Mouse (Mus musculus) heart, embryonic 13.5 days (tissue): ENCODE measurements around the gene Npas4. TPM values are rescaled to one million over a fixed set of nuclear protein-coding genes. Genes with fewer than 3 reads are reported as not detected.
A peak's percentile ranks its signal among the peaks of the same experiment; 100 is the strongest.
"Not testable (repeated sequence)": the region's sequence is repeated elsewhere in the genome, so short reads cannot be mapped to it uniquely, and the experiment has no call there.

Experiments
- ATAC-seq: fragments of 200-750 bp; cut with Nextera tagmentation; 2 replicates; pipeline ENCODE4 v1.8.0; 2017; ENCODE audit warnings: moderate TSS enrichment; ENCODE audit not compliant: insufficient number of reproducible peaks, low FRiP score, low TSS enrichment; ENCODE audit errors: extremely low read depth
- H3K27ac ChIP-seq: fragments of 300-500 bp; sonication (generic); replicated peaks from 2 replicates; pipeline ENCODE4 v1.5.1; 2015; ENCODE audit warnings: moderate library complexity, mild to moderate bottlenecking, inconsistent platforms
- H3K27me3 ChIP-seq: fragments of 300-500 bp; sonication (generic); replicated peaks from 2 replicates; pipeline ENCODE4 v1.6.1; 2015; ENCODE audit warnings: mild to moderate bottlenecking, inconsistent platforms
- H3K36me3 ChIP-seq: fragments of 300-500 bp; sonication (generic); 2 replicates; pipeline ENCODE4 v1.6.1; 2015; ENCODE audit warnings: mild to moderate bottlenecking, inconsistent platforms
- H3K4me1 ChIP-seq: fragments of 300-500 bp; sonication (generic); 2 replicates; pipeline ENCODE4 v1.6.1; 2015; ENCODE audit warnings: inconsistent platforms
- H3K4me2 ChIP-seq: fragments of 300-500 bp; sonication (generic); 2 replicates; pipeline ENCODE4 v1.6.1; 2015; ENCODE audit warnings: inconsistent platforms, mild to moderate bottlenecking, moderate library complexity
- H3K4me3 ChIP-seq: fragments of 300-500 bp; sonication (generic); 2 replicates; pipeline ENCODE4 v1.5.1; 2015; ENCODE audit warnings: moderate library complexity, mild to moderate bottlenecking, inconsistent platforms
- H3K9ac ChIP-seq: fragments of 300-500 bp; sonication (generic); 2 replicates; pipeline ENCODE4 v1.6.1; 2015; ENCODE audit warnings: inconsistent platforms, mild to moderate bottlenecking, moderate library complexity
- H3K9me3 ChIP-seq: fragments of 300-500 bp; sonication (generic); 2 replicates; pipeline ENCODE4 v1.6.1; 2016; ENCODE audit warnings: inconsistent platforms
- WGBS: fragments of 180-500 bp; shearing (Covaris S2); methylation state at CpG from one replicate; pipeline ENCODE4 v1.1.7; 2015; ENCODE audit warnings: mixed read lengths; 5-methylcytosine and 5-hydroxymethylcytosine counted together
- polyA plus RNA-seq: library from polyadenylated mRNA; unstranded; fragments of >200 nt; fragmentation: Nextera tagmentation; extraction: Ambion mirVana; gene quantifications from 2 replicates; pipeline ENCODE4 v1.2.1, GENCODE M21; 2015

The Npas4 gene
- polyA plus RNA-seq, 1 experiment from 2014 or later, result 0.09 TPM

- Histone ChIP-seq H3K27me3 (peaks cover 54% of the 10 kb centered on the region), H3K9ac (no peak overlapping the region), H3K4me1 (peaks cover 51% of the 10 kb centered on the region), H3K27ac (peak overlapping the region; percentile 73), H3K4me3 (0 out of 2 replicates have a peak overlapping the region, but pooled peaks have one; percentile 3), H3K9me3 (no peaks in the 10 kb centered on the region), H3K36me3 (no peaks in the 10 kb centered on the region), H3K4me2 (peak overlapping the region; percentile 48)
- ATAC-seq, result no peak
- WGBS, result 13% methylated on average over 8 of the region's 8 CpGs
Observed at GRCm38 (mm10) chr19:4992371-4992770, 2.3 kb upstream of the Npas4 start.

GRCm38 (mm10) chr19:4990716-4991115, 600 bp upstream of the Npas4 start:
- H3K4me3 ChIP-seq, result peak overlapping the region; percentile 27
- no peak for ATAC-seq
- H3K9me3 ChIP-seq, result no peaks in the 10 kb centered on the region
- no peak overlapping the region for H3K9ac ChIP-seq
- peaks cover 6% of the 10 kb centered on the region; the same call in 1 of the 2 replicates for H3K36me3 ChIP-seq
- 1% methylated on average over 19 of the region's 22 CpGs for WGBS
- no peak overlapping the region for H3K27ac ChIP-seq
- H3K4me1 ChIP-seq, result peaks cover 51% of the 10 kb centered on the region
- H3K4me2 ChIP-seq, result peak overlapping the region; percentile 62
- H3K27me3 ChIP-seq, result peaks cover 62% of the 10 kb centered on the region

- peaks cover 48% of the 10 kb centered on the region for H3K4me1 ChIP-seq
- H3K9me3 ChIP-seq, result no peaks in the 10 kb centered on the region
- no peak overlapping the region for H3K9ac ChIP-seq
- H3K4me3 ChIP-seq, result no peak overlapping the region
- 15% methylated on average over 47 of the region's 47 CpGs for WGBS
- H3K36me3 ChIP-seq, result peaks cover 6% of the 10 kb centered on the region; the same call in 1 of the 2 replicates
- peaks cover 71% of the 10 kb centered on the region for H3K27me3 ChIP-seq
- peak overlapping the region; percentile 62 for H3K4me2 ChIP-seq
- ATAC-seq, result no peak
- no peak overlapping the region for H3K27ac ChIP-seq
Observed at GRCm38 (mm10) chr19:4989434-4990255, 471 bp downstream of the Npas4 start.

- Histone ChIP-seq H3K4me2 (no peak overlapping the region), H3K9ac (no peak overlapping the region), H3K36me3 (peaks cover 6% of the 10 kb centered on the region; the same call in 1 of the 2 replicates), H3K9me3 (no peaks in the 10 kb centered on the region), H3K4me3 (no peak overlapping the region), H3K27ac (no peak overlapping the region), H3K4me1 (peaks cover 42% of the 10 kb centered on the region), H3K27me3 (peaks cover 75% of the 10 kb centered on the region)
- ATAC-seq, result no peak
- 3% methylated on average over 13 of the region's 13 CpGs for WGBS
Observed at GRCm38 (mm10) chr19:4989013-4989412, 1.1 kb downstream of the Npas4 start.

GRCm38 (mm10) chr19:4981767-4982166, 8.3 kb downstream of the Npas4 start:
- Histone ChIP-seq H3K27me3 (peaks cover 49% of the 10 kb centered on the region), H3K4me1 (no peaks in the 10 kb centered on the region), H3K9ac (no peak overlapping the region), H3K4me2 (no peak overlapping the region), H3K27ac (no peak overlapping the region), H3K4me3 (no peak overlapping the region), H3K9me3 (no peaks in the 10 kb centered on the region), H3K36me3 (peaks cover 6% of the 10 kb centered on the region; the same call in 1 of the 2 replicates)
- ATAC-seq, result no peak

- Histone ChIP-seq H3K9ac (no peak overlapping the region), H3K9me3 (no peaks in the 10 kb centered on the region), H3K36me3 (peaks cover 43% of the 10 kb centered on the region), H3K27me3 (no peaks in the 10 kb centered on the region), H3K27ac (no peak overlapping the region), H3K4me2 (no peak overlapping the region), H3K4me1 (peaks cover 2% of the 10 kb centered on the region; the same call in 1 of the 2 replicates), H3K4me3 (no peak overlapping the region)
- ATAC-seq, result no peak
- 82% methylated on average over 2 of the region's 2 CpGs for WGBS
Observed at GRCm38 (mm10) chr19:4968236-4968635, 21.9 kb downstream of the Npas4 start.

GRCm38 (mm10) chr19:4961928-4962601, 28.1 kb downstream of the Npas4 start, which contains the start of gene Mrpl11:
Gene Mrpl11, plus strand, starts transcription at chr19:4962147.
- Histone ChIP-seq H3K9me3 (no peaks in the 10 kb centered on the region), H3K4me3 (peak within 1 kb of the TSS; percentile 83), H3K36me3 (peaks cover 33% of the 10 kb centered on the region), H3K27me3 (peaks cover 8% of the 10 kb centered on the region), H3K27ac (peak within 1 kb of the TSS; percentile 80), H3K4me2 (peak within 1 kb of the TSS; percentile 79), H3K9ac (peak within 1 kb of the TSS; percentile 91), H3K4me1 (peaks cover 14% of the 10 kb centered on the region)
- WGBS, result under 1% methylated on average over 34 of the region's 34 CpGs
- peak; percentile 82 for ATAC-seq

- H3K9ac ChIP-seq, ATAC-seq, H3K4me1 ChIP-seq, H3K9me3 ChIP-seq, H3K4me2 ChIP-seq, H3K36me3 ChIP-seq, H3K4me3 ChIP-seq, H3K27ac ChIP-seq: not testable (repeated sequence)
- WGBS, result 77% methylated on average over 9 of the region's 9 CpGs
- peaks cover 16% of the 10 kb centered on the region for H3K27me3 ChIP-seq
Observed at GRCm38 (mm10) chr19:4948641-4949040, 41.5 kb downstream of the Npas4 start.

- no peak overlapping the region for H3K27ac ChIP-seq
- WGBS, result 49% methylated on average over 6 of the region's 6 CpGs
- H3K4me2 ChIP-seq, result no peak overlapping the region
- H3K9me3 ChIP-seq, result no peaks in the 10 kb centered on the region
- peaks cover 13% of the 10 kb centered on the region for H3K4me1 ChIP-seq
- H3K9ac ChIP-seq, result no peak overlapping the region
- ATAC-seq, result no peak
- peaks cover 41% of the 10 kb centered on the region for H3K27me3 ChIP-seq
- no peak overlapping the region for H3K4me3 ChIP-seq
- H3K36me3 ChIP-seq, result no peaks in the 10 kb centered on the region
Observed at GRCm38 (mm10) chr19:4945540-4945939, 44.6 kb downstream of the Npas4 start.

GRCm38 (mm10) chr19:4943253-4943588, 46.9 kb downstream of the Npas4 start:
- Histone ChIP-seq H3K4me2 (peak overlapping the region; percentile 83), H3K4me1 (peaks cover 13% of the 10 kb centered on the region), H3K9me3 (no peaks in the 10 kb centered on the region), H3K27me3 (peaks cover 50% of the 10 kb centered on the region), H3K9ac (peak overlapping the region; percentile 76), H3K27ac (no peak overlapping the region), H3K4me3 (peak overlapping the region; percentile 61), H3K36me3 (no peaks in the 10 kb centered on the region)
- WGBS, result 7% methylated on average over 13 of the region's 13 CpGs
- ATAC-seq, result no peak; the same call in 1 of the 2 replicates

GRCm38 (mm10) chr19:4942551-4943252, 47.4 kb downstream of the Npas4 start, which contains the start of gene Peli3:
Gene Peli3, minus strand, starts transcription at chr19:4943127.
- H3K9me3 ChIP-seq, result no peaks in the 10 kb centered on the region
- H3K4me1 ChIP-seq, result peaks cover 11% of the 10 kb centered on the region
- ATAC-seq, result peak; percentile 94
- H3K36me3 ChIP-seq, result no peaks in the 10 kb centered on the region
- H3K4me2 ChIP-seq, result peak within 1 kb of the TSS; percentile 83
- no peak within 1 kb of the TSS for H3K27ac ChIP-seq
- under 1% methylated on average over 55 of the region's 55 CpGs for WGBS
- peak within 1 kb of the TSS; percentile 61 for H3K4me3 ChIP-seq
- peak within 1 kb of the TSS; percentile 76 for H3K9ac ChIP-seq
- H3K27me3 ChIP-seq, result peaks cover 50% of the 10 kb centered on the region
